Mouse (Mus musculus): ENCODE measurements around the gene Epha8. TPM values are rescaled to one million over a fixed set of nuclear protein-coding genes. Genes with fewer than 3 reads are reported as not detected.

Gene Epha8
- polyA plus RNA-seq, 1 experiment from 2014 or later, result 0.62 TPM

DNA sequence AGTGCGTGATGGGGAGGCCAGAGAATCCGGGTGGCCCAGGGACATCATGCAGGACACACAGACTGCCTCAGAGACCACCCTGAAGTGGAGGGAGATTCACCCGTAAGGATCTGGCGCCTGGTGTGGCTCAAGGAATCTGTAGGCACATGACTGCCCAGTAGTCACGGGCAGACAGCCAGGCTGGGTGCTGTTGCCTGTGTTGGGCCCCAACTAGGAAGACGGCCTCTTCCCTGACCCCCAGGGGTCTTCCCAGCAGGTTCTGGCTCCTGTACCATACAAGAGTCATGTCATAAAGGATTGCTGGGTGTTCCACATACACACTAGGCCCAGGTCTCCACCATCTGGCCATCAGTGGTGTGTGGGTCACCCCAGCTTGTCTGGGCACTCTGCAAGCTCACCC lies 2.1 kb downstream of the Epha8 start:
- H3K4me2 ChIP-seq, result no peak overlapping the region
- no peak for ATAC-seq (ENCODE audit: insufficient read depth)
- H3K9ac ChIP-seq, result no peak overlapping the region
- no peak overlapping the region for H3K4me3 ChIP-seq (ENCODE audit: low read depth, low read length)
- no peaks in the 10 kb centered on the region for H3K9me3 ChIP-seq (ENCODE audit: low read depth, low read length)
- peak; percentile 18 for DNase-seq
- H3K27ac ChIP-seq (ENCODE audit: low read depth), result no peak overlapping the region
- no peaks in the 10 kb centered on the region; the same call in 1 of the 2 replicates for H3K4me1 ChIP-seq (ENCODE audit: insufficient read depth)
- no peaks in the 10 kb centered on the region for H3K36me3 ChIP-seq (ENCODE audit: insufficient read depth)
- TF ChIP-seq CTCF (IDR thresholded peaks at IDR 0.05; ENCODE audit: low read depth), result no peak
- peaks cover 78% of the 10 kb centered on the region for H3K27me3 ChIP-seq (ENCODE audit: insufficient read depth, low read length)
- WGBS, result 48% methylated on average over 6 of the region's 6 CpGs

DNA sequence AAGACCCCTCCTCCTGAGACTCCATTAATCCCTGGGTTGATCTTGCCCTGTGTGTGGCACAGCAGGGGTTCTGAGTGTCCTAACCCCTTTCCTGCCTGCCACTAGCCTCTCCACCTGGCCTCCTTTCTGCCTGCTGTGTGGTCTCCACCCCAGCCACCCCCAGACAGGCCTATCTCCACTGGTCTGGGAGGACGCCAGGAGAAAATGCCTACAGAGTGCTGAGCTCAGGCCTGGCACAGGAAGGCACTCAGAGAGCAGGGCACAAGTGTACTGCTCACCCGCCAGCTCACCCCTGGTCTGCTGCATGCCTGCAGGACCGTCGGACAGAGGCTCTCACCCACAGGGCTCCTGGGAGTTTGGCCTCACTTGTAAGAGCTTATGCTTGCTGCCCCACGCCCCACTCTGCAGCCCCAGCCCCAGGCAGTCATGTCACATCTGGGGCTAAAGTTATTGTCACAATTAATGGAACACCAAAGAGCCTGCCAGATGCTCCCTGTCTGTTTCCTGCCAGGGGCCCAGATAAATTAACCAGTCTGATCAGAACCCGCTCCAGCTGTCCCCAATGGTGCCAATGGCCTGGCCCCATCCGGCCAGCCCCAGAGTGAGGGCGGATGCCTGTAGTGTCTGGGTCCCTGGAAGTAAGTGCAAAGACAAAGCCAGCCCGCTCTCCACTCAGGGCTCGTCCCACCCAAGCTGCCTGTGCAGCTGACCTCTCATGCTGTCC lies 7.2 kb downstream of the Epha8 start:
- Histone ChIP-seq H3K4me3 (ENCODE audit: low read depth, low read length) (no peak overlapping the region), H3K4me1 (ENCODE audit: insufficient read depth) (no peaks in the 10 kb centered on the region; the same call in 1 of the 2 replicates), H3K36me3 (ENCODE audit: insufficient read depth) (no peaks in the 10 kb centered on the region), H3K27me3 (ENCODE audit: insufficient read depth, low read length) (peaks cover 72% of the 10 kb centered on the region), H3K27ac (ENCODE audit: low read depth) (no peak overlapping the region), H3K4me2 (no peak overlapping the region), H3K9ac (no peak overlapping the region), H3K9me3 (ENCODE audit: low read depth, low read length) (no peaks in the 10 kb centered on the region)
- 31% methylated on average over 10 of the region's 10 CpGs for WGBS
- peak; percentile 63 for DNase-seq
- no peak for TF ChIP-seq CTCF (IDR thresholded peaks at IDR 0.05; ENCODE audit: low read depth)
- ATAC-seq (ENCODE audit: insufficient read depth), result 0 out of 2 replicates have a peak, but pooled peaks have one; percentile 72

DNA sequence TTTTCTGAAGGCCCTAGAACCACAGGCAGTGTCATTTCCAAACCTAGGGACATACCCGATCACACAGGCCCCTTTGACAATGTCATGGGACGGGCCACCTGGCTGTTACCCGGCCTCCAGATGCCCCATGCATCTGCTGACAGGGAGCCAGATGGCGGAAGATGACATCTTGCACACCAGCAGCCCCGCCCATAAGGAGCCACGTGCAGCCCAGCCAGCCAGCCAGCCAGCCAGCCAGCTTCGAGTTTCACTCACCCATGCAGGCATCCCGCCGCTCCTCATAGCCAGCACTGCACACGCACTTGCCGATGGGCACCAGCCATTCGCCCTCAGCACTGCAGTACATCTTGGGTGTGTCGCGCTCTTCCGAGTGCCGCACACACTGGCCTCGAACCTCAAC lies 11.2 kb downstream of the Epha8 start:
- no peaks in the 10 kb centered on the region for H3K36me3 ChIP-seq (ENCODE audit: insufficient read depth)
- H3K9ac ChIP-seq, result no peak overlapping the region
- DNase-seq (no peak), ATAC-seq (ENCODE audit: insufficient read depth) (no peak)
- 57% methylated on average over 17 of the region's 17 CpGs for WGBS
- no peak overlapping the region for H3K4me3 ChIP-seq (ENCODE audit: low read depth, low read length)
- H3K27ac ChIP-seq (ENCODE audit: low read depth), result no peak overlapping the region
- TF ChIP-seq CTCF (IDR thresholded peaks at IDR 0.05; ENCODE audit: low read depth), result no peak
- H3K9me3 ChIP-seq (ENCODE audit: low read depth, low read length), result no peaks in the 10 kb centered on the region
- H3K4me1 ChIP-seq (ENCODE audit: insufficient read depth), result peaks cover 6% of the 10 kb centered on the region; the same call in 1 of the 2 replicates
- H3K4me2 ChIP-seq, result no peak overlapping the region
- peaks cover 67% of the 10 kb centered on the region for H3K27me3 ChIP-seq (ENCODE audit: insufficient read depth, low read length)

DNA sequence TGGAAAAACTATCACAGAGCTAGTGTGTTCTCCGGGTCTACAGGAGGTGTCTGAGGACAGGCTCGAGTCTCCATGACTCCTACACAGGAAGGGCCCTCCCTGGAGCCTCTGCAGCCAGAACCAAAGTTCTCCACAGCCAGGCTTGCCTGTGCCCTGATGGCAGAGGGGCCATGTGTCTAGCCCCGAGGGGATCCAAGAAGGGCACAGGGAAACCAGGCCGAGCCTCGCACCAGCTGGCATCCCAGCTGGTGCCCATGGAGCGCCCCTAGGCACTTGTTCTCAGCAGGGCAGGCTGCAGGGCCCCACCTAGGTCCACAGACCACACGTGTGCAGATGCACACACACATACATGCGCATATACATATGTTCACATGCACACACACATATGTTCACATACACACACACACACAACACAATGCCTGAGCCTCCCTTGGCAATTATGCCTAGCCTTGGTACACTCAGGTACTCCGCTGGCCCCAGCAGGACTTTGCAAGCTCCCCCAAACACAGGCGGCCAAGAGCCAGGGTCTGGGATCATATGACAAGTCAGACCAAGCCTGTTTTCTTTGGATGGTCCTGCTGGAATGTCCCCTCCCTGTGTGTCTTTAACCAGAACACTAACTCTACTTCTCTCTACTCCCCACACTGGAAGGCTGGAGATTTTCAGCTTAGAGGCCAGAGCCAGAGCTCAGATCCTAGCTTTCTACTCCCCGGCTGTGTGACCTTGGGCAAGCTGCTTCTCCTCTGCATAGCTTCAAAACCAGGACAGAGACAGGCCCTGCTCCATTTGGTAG lies 11.9 kb downstream of the Epha8 start:
- ATAC-seq (ENCODE audit: insufficient read depth), result no peak

DNA sequence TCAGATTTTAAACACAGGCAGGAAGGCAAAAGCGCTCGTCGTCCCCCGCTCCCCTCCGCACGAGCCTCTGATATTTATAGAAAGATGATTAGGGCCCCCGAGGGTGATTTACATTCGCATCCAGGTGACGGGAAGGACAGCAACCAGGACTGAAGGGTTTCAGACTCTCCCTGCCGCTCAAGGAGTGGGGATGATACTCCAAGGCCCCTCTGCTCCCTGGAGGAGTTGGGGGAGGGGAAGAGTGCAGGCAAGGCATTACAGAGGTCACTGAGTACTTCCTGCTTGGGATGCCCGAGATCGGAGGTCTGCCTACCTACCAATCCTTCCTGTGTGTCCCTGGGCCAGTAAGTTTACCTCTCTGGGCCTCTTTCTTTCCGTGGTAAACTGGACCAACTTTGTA lies 13.4 kb downstream of the Epha8 start:
- H3K4me2 ChIP-seq, result no peak overlapping the region

More for the DNA sequence above, 11.9 kb downstream of the Epha8 start:
- Histone ChIP-seq H3K4me2 (no peak overlapping the region), H3K4me3 (ENCODE audit: low read depth, low read length) (no peak overlapping the region), H3K36me3 (ENCODE audit: insufficient read depth) (no peaks in the 10 kb centered on the region), H3K4me1 (ENCODE audit: insufficient read depth) (peaks cover 6% of the 10 kb centered on the region; the same call in 1 of the 2 replicates), H3K9ac (no peak overlapping the region), H3K27me3 (ENCODE audit: insufficient read depth, low read length) (peaks cover 70% of the 10 kb centered on the region), H3K27ac (ENCODE audit: low read depth) (no peak overlapping the region), H3K9me3 (ENCODE audit: low read depth, low read length) (no peaks in the 10 kb centered on the region)
- no peak for TF ChIP-seq CTCF (IDR thresholded peaks at IDR 0.05; ENCODE audit: low read depth)
- no peak for DNase-seq
- WGBS, result 75% methylated on average over 11 of the region's 11 CpGs

DNA sequence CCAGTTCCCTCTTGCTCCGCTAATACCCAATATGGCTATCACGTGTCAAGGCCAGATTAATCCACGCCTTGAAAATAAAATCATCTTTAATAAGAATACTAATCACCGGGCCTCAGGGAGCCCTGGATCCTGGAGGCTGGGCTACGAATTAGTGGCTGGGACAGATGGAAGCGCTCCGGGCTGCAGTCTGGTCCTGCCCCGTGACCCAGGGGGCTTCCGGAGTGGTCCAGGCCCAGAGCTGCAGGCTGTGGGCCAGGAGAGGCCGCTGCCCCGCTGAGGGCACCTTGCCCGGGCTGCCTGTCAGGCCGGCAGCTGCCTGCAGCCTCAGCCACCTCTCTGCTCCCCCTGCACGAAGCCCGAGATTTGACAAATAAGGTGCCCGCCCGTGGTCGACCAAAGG lies 13.9 kb downstream of the Epha8 start:
- H3K36me3 ChIP-seq (ENCODE audit: insufficient read depth), result no peaks in the 10 kb centered on the region
- H3K4me3 ChIP-seq (ENCODE audit: low read depth, low read length), result no peak overlapping the region
- DNase-seq (peak; percentile 72), ATAC-seq (ENCODE audit: insufficient read depth) (peak; percentile 83)
- peaks cover 6% of the 10 kb centered on the region; the same call in 1 of the 2 replicates for H3K4me1 ChIP-seq (ENCODE audit: insufficient read depth)
- no peak overlapping the region for H3K27ac ChIP-seq (ENCODE audit: low read depth)
- H3K27me3 ChIP-seq (ENCODE audit: insufficient read depth, low read length), result peaks cover 67% of the 10 kb centered on the region
- 10% methylated on average over 18 of the region's 18 CpGs for WGBS
- H3K4me2 ChIP-seq, result no peak overlapping the region
- H3K9ac ChIP-seq, result no peak overlapping the region
- no peaks in the 10 kb centered on the region for H3K9me3 ChIP-seq (ENCODE audit: low read depth, low read length)
- TF ChIP-seq CTCF (IDR thresholded peaks at IDR 0.05; ENCODE audit: low read depth), result no peak

More for the DNA sequence above, 13.4 kb downstream of the Epha8 start:
- no peak for DNase-seq
- Histone ChIP-seq H3K27ac (ENCODE audit: low read depth) (no peak overlapping the region), H3K9me3 (ENCODE audit: low read depth, low read length) (no peaks in the 10 kb centered on the region), H3K36me3 (ENCODE audit: insufficient read depth) (no peaks in the 10 kb centered on the region), H3K9ac (no peak overlapping the region), H3K4me1 (ENCODE audit: insufficient read depth) (peaks cover 6% of the 10 kb centered on the region; the same call in 1 of the 2 replicates), H3K4me3 (ENCODE audit: low read depth, low read length) (no peak overlapping the region), H3K27me3 (ENCODE audit: insufficient read depth, low read length) (peaks cover 71% of the 10 kb centered on the region)
- no peak for TF ChIP-seq CTCF (IDR thresholded peaks at IDR 0.05; ENCODE audit: low read depth)
- ATAC-seq (ENCODE audit: insufficient read depth), result no peak
- 13% methylated on average over 13 of the region's 13 CpGs for WGBS

DNA sequence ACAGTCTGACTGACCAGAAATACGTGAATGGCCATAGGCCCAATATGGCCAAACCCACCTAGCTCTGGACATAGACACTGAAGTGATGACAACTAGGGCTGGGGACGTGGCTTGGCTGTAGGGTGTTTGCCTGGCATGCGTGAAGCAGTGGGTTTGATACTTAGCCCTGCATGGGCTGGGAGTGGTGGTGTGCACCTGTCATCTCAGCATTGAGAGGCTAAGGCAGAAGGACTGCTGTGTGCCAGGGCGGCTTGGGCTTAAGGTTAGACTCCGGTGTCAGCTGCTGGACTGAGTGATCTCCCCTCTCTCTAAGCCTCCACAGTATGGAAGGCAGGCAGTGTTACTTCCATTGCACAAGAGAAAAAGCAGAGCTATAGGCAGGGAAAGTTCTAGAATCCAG lies 18.7 kb downstream of the Epha8 start:
- no peak overlapping the region for H3K9ac ChIP-seq
- DNase-seq (no peak), ATAC-seq (ENCODE audit: insufficient read depth) (no peak)
- H3K4me3 ChIP-seq (ENCODE audit: low read depth, low read length), result no peak overlapping the region
- no peaks in the 10 kb centered on the region for H3K36me3 ChIP-seq (ENCODE audit: insufficient read depth)
- H3K9me3 ChIP-seq (ENCODE audit: low read depth, low read length), result no peaks in the 10 kb centered on the region
- peaks cover 42% of the 10 kb centered on the region for H3K27me3 ChIP-seq (ENCODE audit: insufficient read depth, low read length)
- H3K4me2 ChIP-seq, result no peak overlapping the region
- no peak for TF ChIP-seq CTCF (IDR thresholded peaks at IDR 0.05; ENCODE audit: low read depth)
- WGBS, result 83% methylated on average over 5 of the region's 5 CpGs
- no peak overlapping the region for H3K27ac ChIP-seq (ENCODE audit: low read depth)
- H3K4me1 ChIP-seq (ENCODE audit: insufficient read depth), result peaks cover 2% of the 10 kb centered on the region; the same call in 1 of the 2 replicates
